Mouse (Mus musculus) left cerebral cortex, postnatal 10 days (tissue): ENCODE measurements around the gene Arl3. TPM values are rescaled to one million over a fixed set of nuclear protein-coding genes. Genes with fewer than 3 reads are reported as not detected.

Experiments
- DNase-seq, 2 experiments: peaks; one replicate each; pipeline ENCODE4 v3.0.0; 2021 to 2022; ENCODE audit warnings: low spot score in 2 of 2, mixed read lengths in 1 of 2; ENCODE audit errors: extremely low spot score in 1 of 2
- intact Hi-C: fragments of 180-260 bp; cut with DNase I; formaldehyde crosslinking; loops from one replicate; pipeline ENCODE4 v1.15.1; 2025
- total RNA-seq, 2 experiments: library from RNA; stranded (reverse); gene quantifications; 2 replicates each; pipeline ENCODE4 v1.2.3; 2021

Gene Arl3
- total RNA-seq, 2 experiments from 2014 or later = 103 to 104 TPM

DNA sequence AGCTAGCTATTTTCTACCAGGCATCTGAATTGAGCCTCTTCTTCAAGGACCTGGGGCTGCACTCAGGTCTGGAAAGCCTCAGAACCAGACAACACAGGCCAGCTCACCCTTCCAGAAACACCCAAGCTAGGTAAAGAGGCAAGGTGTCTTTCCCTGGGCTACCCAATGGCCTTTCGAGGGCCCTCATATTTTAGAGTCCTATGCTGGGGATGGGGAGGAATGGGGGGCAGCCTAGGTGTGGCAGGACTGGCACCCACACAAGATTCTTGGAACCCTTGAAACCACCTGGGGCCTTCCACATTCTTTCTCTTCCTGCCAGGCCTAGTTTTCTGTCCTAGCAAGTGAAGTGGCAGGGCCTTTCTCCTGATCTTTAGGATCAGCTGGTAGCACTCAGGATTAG lies 83.5 kb downstream of the Arl3 start:
- DNase-seq = no peak
- intact Hi-C loops = no loop called here

DNA sequence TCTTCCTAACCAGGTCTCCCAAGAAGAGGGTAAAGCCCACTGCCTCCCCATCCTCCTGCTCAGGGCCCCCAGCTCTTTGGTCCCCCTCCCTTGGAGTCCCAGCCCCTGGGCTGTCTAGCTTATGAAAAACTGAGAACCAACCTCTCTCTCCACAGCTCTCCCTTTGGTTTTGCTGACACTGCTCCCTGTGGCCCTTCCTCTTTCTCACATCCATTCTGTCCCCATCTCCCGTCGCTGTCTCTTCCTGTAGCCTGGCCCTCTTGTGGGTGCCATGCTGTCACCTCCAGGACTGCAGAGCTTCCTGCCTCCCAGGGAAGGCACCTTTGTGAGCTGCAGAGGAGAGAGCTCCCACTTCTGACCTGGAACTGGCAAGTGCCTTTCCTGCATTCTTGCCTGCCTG lies 86.3 kb downstream of the Arl3 start:
- no peak for DNase-seq
- intact Hi-C loops = no loop called here

DNA sequence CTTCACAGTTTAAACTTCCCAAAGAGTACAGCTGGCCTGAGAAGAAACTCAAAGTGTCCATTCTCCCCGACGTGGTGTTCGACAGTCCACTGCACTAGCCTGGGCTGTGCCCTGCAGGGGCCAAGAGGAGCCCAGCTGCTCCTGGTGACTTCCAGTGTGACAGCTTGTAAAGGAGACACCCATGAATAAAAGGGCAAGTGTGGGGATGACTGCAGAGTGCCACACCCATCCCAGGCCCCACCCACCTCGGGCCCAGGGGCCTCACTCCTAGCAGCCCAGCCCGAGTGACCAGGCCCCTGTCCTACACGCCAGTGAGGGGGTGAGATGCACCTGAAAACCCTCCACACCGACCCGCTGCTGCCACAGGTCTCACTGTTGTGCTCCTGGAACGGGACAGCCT lies 87.2 kb downstream of the Arl3 start:
- DNase-seq = no peak
- intact Hi-C loops = no loop called here

DNA sequence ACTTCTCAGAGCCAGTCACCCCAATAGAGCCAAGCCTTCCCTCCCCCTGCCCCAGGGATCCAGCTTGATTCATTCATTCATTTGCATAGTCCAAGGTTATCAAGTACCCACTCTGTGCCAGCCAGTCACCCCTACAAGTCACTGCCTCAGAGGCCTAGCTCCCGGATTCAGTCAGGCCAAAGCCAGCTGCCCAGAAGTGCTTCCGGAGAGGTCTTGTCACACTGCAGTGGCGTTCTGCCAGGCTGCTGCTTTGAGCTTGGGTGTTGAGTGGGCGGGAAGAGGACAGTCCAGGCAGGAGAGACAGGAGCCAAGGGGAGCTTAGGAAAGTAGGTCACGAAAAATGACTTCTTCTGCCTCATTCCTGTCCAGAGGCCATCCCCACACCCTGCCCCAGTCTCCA lies 88.5 kb downstream of the Arl3 start:
- peak in 1 of 2 experiments; percentile 88 for DNase-seq
- intact Hi-C loops = no loop called here

DNA sequence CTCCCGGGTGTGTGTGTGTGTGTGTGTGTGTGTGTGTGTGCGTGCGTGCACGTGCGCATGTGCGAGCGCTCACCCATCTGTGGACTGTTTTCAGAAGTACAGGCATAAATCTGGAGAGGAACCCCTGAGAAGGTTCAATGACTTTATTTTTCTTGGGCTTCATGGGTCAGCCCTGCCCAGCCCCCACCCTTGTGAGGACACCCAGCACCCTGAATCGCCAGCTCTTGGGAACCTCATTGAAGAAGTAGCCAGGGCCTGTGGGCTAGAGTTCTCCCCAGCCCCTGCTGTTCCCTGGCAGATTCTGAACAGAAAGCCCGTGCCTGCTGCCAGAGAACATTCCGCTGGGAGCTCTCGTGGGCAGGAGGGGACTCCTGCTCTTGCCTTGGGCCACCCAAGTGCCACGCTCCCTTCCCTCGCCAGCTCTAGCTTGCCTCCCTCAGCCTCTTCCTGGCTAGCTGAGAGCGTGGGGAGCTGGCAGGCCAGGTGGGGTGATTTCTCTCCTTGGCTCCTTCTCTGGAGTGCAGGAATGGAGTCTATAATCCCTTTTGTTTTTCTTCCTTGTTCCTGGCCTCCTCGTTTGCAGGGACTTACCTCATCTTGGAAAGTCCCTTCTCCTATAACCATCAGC lies 89.2 kb downstream of the Arl3 start:
- peak in 1 of 2 experiments; percentile 59 for DNase-seq
- intact Hi-C loops = no loop called here

DNA sequence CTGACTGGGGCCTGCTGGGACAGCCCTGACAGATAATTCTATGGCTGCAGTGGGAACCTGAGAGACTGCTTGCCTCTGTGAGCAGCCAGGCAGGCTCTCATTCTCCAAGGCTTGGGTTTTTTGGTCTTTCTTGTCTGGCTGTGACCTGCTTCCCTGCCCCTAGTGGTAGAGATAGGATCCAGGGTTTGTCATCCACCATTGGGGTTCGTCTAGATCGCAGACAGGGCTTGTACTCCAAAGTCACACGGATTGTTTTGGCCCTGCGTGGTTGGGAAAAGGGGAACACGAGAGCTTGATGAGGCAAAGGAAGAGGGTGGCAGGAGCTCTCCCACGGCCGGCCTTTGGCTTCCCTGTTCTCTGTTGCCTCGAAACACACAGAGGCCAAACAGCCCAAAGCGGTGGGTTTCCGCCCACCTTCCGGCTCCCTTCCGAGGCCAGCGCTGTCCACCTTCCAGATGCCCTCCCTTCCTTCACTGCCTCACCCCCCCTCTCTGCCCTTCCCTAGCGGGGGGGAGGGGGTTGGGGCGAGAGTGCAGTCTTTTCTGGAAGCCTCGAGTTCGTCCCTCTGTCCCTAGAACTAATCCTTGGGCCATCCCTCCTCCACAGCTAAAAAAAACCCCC lies 90.0 kb downstream of the Arl3 start:
- no peak for DNase-seq
- intact Hi-C loops = no loop called here

DNA sequence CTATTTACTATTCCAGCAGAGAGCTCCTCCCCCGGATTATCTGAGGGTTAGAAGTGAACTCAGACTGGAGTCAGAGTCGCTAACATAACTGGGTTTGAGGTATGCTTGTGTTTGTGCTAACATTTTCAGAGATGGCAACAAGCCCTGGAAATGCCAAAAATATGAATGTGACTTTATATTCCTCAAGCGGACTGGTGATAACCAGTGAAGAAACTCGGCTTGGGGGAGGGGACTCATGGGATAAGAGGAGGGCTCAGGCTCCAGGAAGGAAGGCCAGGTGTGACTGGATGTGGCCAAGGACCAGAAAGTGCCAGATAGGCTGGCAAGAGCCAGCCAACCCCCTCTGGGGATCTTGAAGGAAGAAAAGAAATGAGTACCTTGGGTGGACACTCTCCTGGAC lies 91.2 kb downstream of the Arl3 start:
- no peak for DNase-seq
- intact Hi-C loops = no loop called here

DNA sequence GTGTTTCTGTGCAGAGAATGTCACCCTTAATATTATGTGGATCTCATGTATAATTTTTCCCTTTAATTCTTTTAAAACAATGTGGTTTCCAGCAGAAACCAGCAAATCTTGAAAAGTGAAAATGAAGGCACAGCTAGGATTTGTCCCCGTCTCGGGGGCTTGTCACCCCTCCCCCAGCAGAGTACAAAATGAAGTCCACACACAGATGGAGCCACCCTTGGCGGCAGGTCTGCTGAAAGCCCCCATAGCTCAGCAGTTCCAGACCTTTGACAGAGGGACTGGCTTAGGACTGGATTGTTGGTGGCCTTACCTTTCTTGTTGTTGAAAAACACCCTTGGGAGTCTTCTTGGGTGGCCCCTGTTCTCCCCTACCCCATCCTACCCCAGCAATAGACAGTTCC lies 91.6 kb downstream of the Arl3 start:
- no peak for DNase-seq
- intact Hi-C loops = no loop called here

Other genes with a start within 250 kb of the Arl3 start
- gene Psd, start 246.0 kb downstream of the Arl3 start, total RNA-seq = 100 to 1,000 TPM; 631 to 653 TPM
- 10 to 100 TPM; 25.9 to 29.2 TPM for gene Fbxl15, start 245.0 kb downstream of the Arl3 start, total RNA-seq
- gene Cuedc2, start 234.5 kb downstream of the Arl3 start, total RNA-seq = 100 to 1,000 TPM; 183 to 200 TPM
- gene Mfsd13a, start 232.1 kb downstream of the Arl3 start, total RNA-seq = 10 to 100 TPM; 22.0 to 23.5 TPM
- under 1 TPM; 0.77 to 0.99 TPM for gene 2310034G01Rik, start 222.9 kb downstream of the Arl3 start, total RNA-seq
- gene Actr1a, start 177.4 kb downstream of the Arl3 start, total RNA-seq = 100 to 1,000 TPM; 257 to 271 TPM
- gene Sufu, start 176.3 kb downstream of the Arl3 start, total RNA-seq = 10 to 100 TPM; 16.7 to 18.8 TPM
- 100 to 1,000 TPM; 101 to 108 TPM for gene Trim8, start 71.5 kb downstream of the Arl3 start, total RNA-seq
- gene Sfxn2, start 167 bp upstream of the Arl3 start, total RNA-seq = 1 to 10 TPM; 7.8 to 8.1 TPM
- 10 to 100 TPM; 35.2 to 41.7 TPM for gene Wbp1l, start 25.9 kb upstream of the Arl3 start, total RNA-seq
- gene Cyp17a1, start 100.0 kb upstream of the Arl3 start, total RNA-seq = not detected
- 10 to 100 TPM; 21.4 to 23.7 TPM for gene Borcs7, start 116.7 kb upstream of the Arl3 start, total RNA-seq
- gene As3mt, start 134.3 kb upstream of the Arl3 start, total RNA-seq = 10 to 100 TPM; 18.7 to 18.9 TPM
- 10 to 100 TPM; 25.8 to 29.4 TPM for gene Cnnm2, start 188.4 kb upstream of the Arl3 start, total RNA-seq